Mouse (Mus musculus): ENCODE data around the gene Smc3.

DNA sequence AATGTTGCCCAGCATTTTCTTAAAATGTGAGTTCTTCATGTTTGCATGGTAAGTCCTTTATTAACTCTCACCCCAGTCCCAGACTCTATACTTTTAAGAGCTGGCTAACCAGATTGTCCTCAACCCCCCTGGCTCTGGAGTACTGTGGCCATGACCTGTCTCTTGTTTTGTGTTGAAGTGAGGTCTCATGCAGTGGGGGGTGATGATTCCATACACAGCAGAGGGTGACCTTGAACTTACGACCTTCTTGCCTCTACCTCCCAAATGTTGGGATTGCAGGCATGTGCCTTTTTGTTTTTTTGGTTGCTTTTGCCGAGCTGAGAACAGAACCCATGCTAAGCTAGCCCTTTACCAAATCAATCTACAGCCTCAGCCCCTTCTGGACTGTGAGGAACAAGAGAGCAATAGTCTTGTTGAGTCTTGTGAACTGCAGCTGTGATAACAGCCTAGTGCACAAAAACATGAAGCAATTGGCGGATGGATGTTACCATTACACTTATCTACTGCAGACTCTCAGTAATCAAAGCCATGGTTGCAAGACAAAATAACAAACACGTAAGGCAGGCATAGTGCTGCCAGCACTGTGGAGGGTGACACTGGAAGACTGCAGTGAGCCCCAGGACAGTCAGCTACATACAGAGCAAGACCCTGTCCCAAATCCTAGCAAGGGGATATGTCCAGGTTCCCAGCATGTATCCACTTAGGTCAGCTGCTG is 24.7 kb upstream of the Smc3 start:
- no peak for TF ChIP-seq CTCF (IDR thresholded peaks at IDR 0.05; ENCODE audit: low read depth, low read length)
- TF ChIP-seq POLR2A (IDR thresholded peaks at IDR 0.05; ENCODE audit: insufficient read depth, low read length): no peak

Data from ES-Bruce4 (cell line).